Mouse (Mus musculus) embryonic stem cell, embryonic (primary cell): ENCODE measurements at regions not wholly inside any gene's neighbourhood (a gene's known extent, or its start where the extent isn't known, plus 50 kb on each side); places are given as distances from the start of the nearest gene placed in this dataset.

Experiments
- CTCF ChIA-PET, 4 experiments: fragments of 300-600 bp in 2 of 4; fragments of 350-600 bp in 2 of 4; sonication (Branson Sonifier 250); formaldehyde crosslinking; loops; one replicate each; lab custom pipeline; 2022; ENCODE audit warnings: inconsistent platforms in 2 of 4; lab: Charles Lee
- POLR2A ChIA-PET, 4 experiments: fragments of 300-600 bp in 2 of 4; fragments of 350-600 bp in 2 of 4; sonication (Branson Sonifier 250); formaldehyde crosslinking; loops; one replicate each; lab custom pipeline; 2022; ENCODE audit warnings: antibody characterized with exemption in 4 of 4, inconsistent platforms in 1 of 4; lab: Charles Lee

DNA sequence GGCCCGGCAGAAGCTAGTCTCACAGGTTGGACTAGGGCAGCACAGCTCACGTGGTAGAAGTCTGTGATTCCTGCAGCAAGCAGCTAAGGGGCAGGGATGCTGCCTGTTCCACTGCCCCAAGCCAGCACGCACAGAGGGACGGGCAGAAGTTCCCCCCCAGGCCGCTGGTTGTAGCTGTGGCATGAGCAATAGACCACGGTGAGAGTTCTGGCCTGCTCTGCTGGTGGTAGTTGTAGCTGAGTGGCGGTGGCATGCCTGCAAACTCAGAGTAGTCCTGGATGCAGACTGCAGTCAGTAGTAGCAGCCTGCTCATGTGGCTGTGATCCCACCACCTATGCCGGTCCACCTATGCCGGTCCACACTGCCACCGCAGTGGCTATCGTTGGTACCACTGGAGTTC is 71.5 kb upstream of the Rpl39l start:
- CTCF ChIA-PET: interaction anchor here in 1 of 4 experiments (0.6 kb wide), 1 partner anchor 63 kb away, joined by 4 read pairs; no protein-coding TSS in a partner anchor
- POLR2A ChIA-PET: interaction anchor here in 1 of 4 experiments (1.0 kb wide), 1 partner anchor 94 kb away, joined by 3 read pairs; the partner anchor contains the start of gene Atf7ip2

DNA sequence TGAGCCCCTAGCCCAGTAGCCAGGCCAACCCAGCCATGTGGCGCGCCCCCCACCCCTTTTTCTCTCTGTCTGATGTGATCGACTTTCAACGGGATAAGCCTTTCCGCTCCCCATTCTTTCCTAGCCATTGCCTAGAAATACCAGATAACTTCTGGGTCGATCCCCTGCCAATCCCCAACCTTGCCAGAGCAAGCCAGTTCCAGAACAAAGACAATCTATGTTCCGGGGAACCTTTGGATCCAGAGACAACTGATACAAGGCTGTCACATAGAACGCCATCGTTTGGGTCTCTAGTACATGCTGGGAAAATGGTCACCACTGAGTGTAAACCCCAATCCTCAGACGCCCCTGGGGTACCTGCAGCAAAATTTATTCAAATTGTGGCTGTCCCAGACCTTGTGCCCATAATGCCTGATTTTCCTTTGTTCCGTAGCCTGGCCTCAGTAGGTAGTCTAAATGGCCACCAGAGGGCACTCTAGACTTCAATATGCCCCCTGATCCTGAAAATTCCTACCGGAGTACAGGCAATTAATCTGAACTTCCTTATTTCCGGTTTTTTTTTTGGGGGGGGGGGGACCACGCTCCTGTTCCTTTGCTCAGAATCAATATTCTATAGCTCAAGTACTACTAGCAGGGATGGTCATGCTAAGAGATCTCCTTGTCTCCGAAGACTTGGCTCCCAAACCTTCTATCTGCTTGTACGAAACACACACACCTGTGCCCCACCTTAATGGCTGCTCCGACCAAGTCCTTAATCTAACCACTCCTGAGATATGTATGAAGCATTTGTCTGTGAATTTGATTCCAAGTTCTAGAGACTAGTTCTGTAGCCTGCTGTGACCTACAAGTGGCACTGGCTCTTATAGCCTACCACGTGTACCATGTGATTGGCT is 81.3 kb upstream of the Rpl39l start:
- ChIA-PET POLR2A (interaction anchor here in 1 of 4 experiments (1.3 kb wide), 1 partner anchor 17 kb away, joined by 4 read pairs; no protein-coding TSS in a partner anchor), CTCF (interaction anchor here in 2 of 4 experiments (0.6 kb wide), 2 partner anchors 128 to 407 kb away, joined by 3 to 8 read pairs; no protein-coding TSS in a partner anchor)

DNA sequence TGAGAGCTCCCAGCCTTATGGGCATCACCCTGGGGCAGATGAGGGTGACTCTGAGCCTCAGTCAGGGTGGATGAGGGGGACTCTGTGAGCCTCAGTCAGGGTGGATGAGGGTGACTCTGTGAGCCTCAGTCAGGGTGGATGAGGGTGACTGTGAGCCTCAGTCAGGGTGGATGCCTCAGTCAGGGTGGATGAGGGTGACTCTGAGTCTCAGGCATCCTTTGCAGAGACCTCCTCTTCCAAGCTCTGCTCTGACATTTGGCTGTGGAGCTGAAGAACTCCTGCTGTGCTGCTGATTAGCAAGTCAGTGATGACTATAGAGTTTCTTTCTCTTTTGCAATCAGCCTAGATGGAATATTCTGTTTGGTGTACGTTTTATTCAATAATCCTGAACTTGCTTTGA is 83.7 kb upstream of the Rpl39l start:
- CTCF ChIA-PET: interaction anchor here in 2 of 4 experiments (0.9 to 1.3 kb wide), 2 partner anchors 89 to 194 kb away, joined by 4 to 5 read pairs; no protein-coding TSS in a partner anchor
- POLR2A ChIA-PET: interaction anchor here in 1 of 4 experiments (0.6 kb wide), 1 partner anchor 280 kb away, joined by 4 read pairs; no protein-coding TSS in a partner anchor

DNA sequence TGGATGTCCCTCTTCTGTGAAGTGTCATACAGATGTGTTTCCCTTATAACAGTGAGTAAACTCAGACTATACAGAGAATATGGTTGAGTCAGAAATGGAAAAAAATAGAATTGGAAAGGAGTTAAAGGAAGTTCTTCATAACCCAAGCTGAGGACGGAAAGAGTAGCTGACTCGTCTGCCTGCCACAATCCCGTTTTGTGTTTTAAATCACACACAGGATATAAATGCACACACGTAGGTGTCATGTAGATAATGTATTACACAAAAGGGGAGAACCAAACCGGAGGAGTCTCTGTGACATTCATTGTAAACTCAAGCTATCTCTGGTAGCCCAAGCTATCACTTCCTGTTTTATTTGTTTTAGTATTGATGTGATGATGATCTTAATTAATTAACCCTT is 84.6 kb upstream of the Rpl39l start:
- CTCF ChIA-PET: no interaction called here
- POLR2A ChIA-PET: interaction anchor here in 2 of 4 experiments (0.6 to 1.4 kb wide), 2 partner anchors 26 to 281 kb away, joined by 3 to 4 read pairs; no protein-coding TSS in a partner anchor

DNA sequence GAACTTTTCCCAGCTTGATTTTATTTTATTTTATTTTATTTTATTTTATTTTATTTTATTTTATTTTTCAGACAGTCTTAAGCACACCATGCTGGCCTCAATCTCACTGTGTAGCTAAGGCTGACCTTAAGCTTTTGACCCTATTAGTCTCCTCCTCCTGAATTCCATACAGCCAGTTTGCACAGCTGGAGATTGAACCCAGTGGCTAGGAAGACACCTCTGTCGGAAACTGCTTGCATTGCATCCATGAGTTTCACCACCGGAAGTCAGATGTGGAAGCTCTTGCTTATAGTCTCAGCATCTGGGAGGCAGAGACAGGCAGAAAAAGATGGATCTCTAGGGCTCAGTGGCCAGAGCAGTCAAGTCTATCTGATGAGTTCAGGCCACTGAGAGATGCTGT is 86.4 kb upstream of the Grin2a start:
- ChIA-PET POLR2A (interaction anchor here (0.6 to 1.6 kb wide), 7 partner anchors 9 to 330 kb away, joined by 3 to 7 read pairs (median 3); partner anchors contain the start of genes Atf7ip2 (in 1 of the 4) and Nubp1 (in 1 of the 4)), CTCF (interaction anchor here in 2 of 4 experiments (0.9 to 2.0 kb wide), 3 partner anchors 8 to 318 kb away, joined by 3 to 9 read pairs (median 4); no protein-coding TSS in a partner anchor)

DNA sequence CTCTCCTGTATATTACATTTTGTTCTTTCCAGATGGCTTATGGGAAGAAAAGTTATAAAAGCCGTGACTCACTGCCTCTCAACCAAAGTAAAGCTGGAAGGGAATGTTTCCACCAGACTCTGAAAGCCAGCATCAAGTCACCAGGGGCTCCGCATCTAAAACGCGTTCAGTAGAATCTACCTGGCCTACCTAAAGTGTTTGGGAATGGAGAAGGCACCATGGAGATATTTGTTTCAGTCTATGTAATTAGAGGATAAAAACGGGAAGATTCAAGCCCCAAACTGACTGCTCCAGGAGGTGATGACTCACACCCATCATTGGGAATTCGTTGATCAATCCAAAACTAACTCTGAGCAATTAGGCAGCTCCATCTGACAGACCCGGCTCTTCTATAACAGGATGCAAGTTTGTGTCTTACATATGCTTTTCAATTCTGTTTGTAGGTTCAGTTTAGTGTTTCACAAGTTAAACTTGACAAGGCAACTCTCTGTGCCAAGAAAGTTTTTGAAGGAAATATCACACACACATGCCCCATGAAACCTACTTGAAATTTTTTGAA is 84.8 kb upstream of the Grin2a start:
- POLR2A ChIA-PET: interaction anchor here in 2 of 4 experiments (1.2 to 1.6 kb wide), 2 partner anchors 8 to 137 kb away, joined by 3 read pairs; no protein-coding TSS in a partner anchor
- CTCF ChIA-PET: interaction anchor here in 2 of 4 experiments (0.5 to 2.0 kb wide), 4 partner anchors 9 to 531 kb away, joined by 3 to 9 read pairs (median 5); partner anchors contain the start of gene Grin2a (in 1 of the 2)

DNA sequence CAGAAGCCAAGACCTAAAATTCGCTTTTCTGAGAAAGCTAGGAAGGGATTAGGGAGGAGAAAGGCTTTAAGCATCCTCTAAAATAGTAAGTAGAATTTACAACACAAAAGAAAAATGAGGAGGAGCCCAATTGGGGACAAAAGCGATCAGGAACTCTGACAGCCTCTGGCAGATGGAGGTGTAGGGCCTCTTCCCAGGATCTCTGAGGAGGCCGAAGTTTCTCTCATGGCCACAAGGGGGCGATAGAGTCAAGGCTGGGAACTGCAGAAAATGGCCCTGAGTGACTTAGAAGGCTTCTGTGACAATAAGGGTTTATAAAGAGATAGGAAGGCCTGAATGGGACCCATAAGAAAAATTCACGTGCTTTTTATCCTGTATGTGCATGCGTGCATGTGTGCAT is 77.8 kb upstream of the Grin2a start:
- ChIA-PET CTCF (interaction anchor here (0.6 to 2.0 kb wide), 10 partner anchors 8 to 820 kb away, joined by 3 to 12 read pairs (median 4); no protein-coding TSS in a partner anchor), POLR2A (interaction anchor here in 2 of 4 experiments (0.6 to 0.9 kb wide), 3 partner anchors 8 to 78 kb away, joined by 3 read pairs; no protein-coding TSS in a partner anchor)

DNA sequence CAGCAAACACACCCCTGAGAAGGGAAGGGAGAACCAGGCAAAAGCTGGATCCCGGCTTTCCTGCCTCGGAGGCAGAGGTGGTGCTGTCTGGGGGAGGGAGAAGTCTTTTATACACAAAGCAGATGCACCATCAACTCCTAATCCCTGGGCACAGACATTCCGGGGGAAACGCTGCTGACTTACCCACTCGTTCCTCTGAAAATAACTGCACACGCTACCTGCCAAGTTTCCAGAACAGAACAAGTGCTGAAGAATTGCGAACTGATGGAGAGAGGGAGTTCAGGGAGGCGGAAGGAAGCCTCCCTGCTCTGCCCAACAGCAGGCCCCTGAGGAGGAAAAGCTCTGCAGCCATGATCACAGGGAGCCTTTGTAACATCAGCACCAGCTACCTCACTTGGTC is 68.1 kb upstream of the Grin2a start:
- ChIA-PET CTCF (no interaction called here), POLR2A (interaction anchor here in 1 of 4 experiments (1.2 kb wide), 1 partner anchor 129 kb away, joined by 3 read pairs; the partner anchor contains the start of gene Atf7ip2)

DNA sequence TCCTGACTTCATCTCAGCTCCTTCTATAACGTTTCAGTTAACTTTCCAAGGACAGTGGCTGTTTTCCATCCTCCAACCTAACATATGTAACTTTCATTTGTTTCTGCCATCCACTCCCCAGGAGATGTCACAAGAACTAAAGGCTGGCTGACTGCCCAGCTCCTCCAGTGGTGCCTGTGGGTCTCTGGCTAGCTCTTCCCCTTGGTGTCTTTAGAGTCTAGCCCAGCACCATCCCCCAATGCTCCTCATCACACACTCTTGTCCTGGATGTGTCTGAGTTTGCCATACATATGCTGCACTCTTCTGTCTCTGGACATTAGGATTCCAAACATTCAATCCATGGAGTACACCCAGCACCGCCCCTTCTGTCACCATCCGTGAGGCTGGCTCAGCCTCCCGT is 62.7 kb upstream of the Grin2a start:
- ChIA-PET POLR2A (interaction anchor here in 1 of 4 experiments (0.7 kb wide), 1 partner anchor 1250 kb away, joined by 9 read pairs; no protein-coding TSS in a partner anchor), CTCF (no interaction called here)
